Mouse (Mus musculus): ENCODE data around the gene Slco2a1. TPM values are rescaled to one million over a fixed set of nuclear protein-coding genes. Genes with fewer than 3 reads are reported as not detected.
"Not testable (repeated sequence)": the region's sequence is repeated elsewhere in the genome, so short reads cannot be mapped to it uniquely, and the experiment has no call there.

Gene Slco2a1
- polyA plus RNA-seq, 1 experiment: 0.52 TPM

GRCm38 (mm10) chr9:103078194-103078691 is 89.7 kb downstream of the Slco2a1 start:
- no peak for DNase-seq (ENCODE audit: extremely low spot score in 1 of 2, low spot score in 1 of 2)

GRCm38 (mm10) chr9:103080211-103080610 is 91.7 kb downstream of the Slco2a1 start:
- no peak for DNase-seq (ENCODE audit: extremely low spot score in 1 of 2, low spot score in 1 of 2)

GRCm38 (mm10) chr9:103082246-103082975 is 93.9 kb downstream of the Slco2a1 start:
- DNase-seq (ENCODE audit: extremely low spot score in 1 of 2, low spot score in 1 of 2): no peak

GRCm38 (mm10) chr9:103083405-103083804 is 94.9 kb downstream of the Slco2a1 start:
- DNase-seq (ENCODE audit: extremely low spot score in 1 of 2, low spot score in 1 of 2): no peak

GRCm38 (mm10) chr9:103086736-103087135 is 98.2 kb downstream of the Slco2a1 start:
- DNase-seq (ENCODE audit: extremely low spot score in 1 of 2, low spot score in 1 of 2): no peak

- no peak for DNase-seq (ENCODE audit: extremely low spot score in 1 of 2, low spot score in 1 of 2)
These were observed 98.8 kb downstream of the Slco2a1 start for GRCm38 (mm10) chr9:103087301-103087700.

GRCm38 (mm10) chr9:103088661-103089060 is 100.1 kb downstream of the Slco2a1 start:
- no peak for DNase-seq (ENCODE audit: extremely low spot score in 1 of 2, low spot score in 1 of 2)

GRCm38 (mm10) chr9:103090116-103090875 is 101.8 kb downstream of the Slco2a1 start:
- no peak for DNase-seq (ENCODE audit: extremely low spot score in 1 of 2, low spot score in 1 of 2)

- DNase-seq (ENCODE audit: extremely low spot score in 1 of 2, low spot score in 1 of 2): no peak
These were observed 102.7 kb downstream of the Slco2a1 start for GRCm38 (mm10) chr9:103091039-103091883.

GRCm38 (mm10) chr9:103092248-103092647 is 103.7 kb downstream of the Slco2a1 start:
- DNase-seq (ENCODE audit: extremely low spot score in 1 of 2, low spot score in 1 of 2): peak in 1 of 2 experiments; percentile 82

GRCm38 (mm10) chr9:103093681-103094080 is 105.2 kb downstream of the Slco2a1 start:
- no peak for DNase-seq (ENCODE audit: extremely low spot score in 1 of 2, low spot score in 1 of 2)

- not testable (repeated sequence) for DNase-seq (ENCODE audit: extremely low spot score in 1 of 2, low spot score in 1 of 2)
These were observed 119.9 kb downstream of the Slco2a1 start for GRCm38 (mm10) chr9:103108341-103108798.

GRCm38 (mm10) chr9:103108943-103109670 is 120.6 kb downstream of the Slco2a1 start:
- DNase-seq (ENCODE audit: extremely low spot score in 1 of 2, low spot score in 1 of 2): peak in 1 of 2 experiments; percentile 67

GRCm38 (mm10) chr9:103109911-103110310 is 121.4 kb downstream of the Slco2a1 start:
- DNase-seq (ENCODE audit: extremely low spot score in 1 of 2, low spot score in 1 of 2): no peak

GRCm38 (mm10) chr9:103110727-103111501 is 122.4 kb downstream of the Slco2a1 start:
- DNase-seq (ENCODE audit: extremely low spot score in 1 of 2, low spot score in 1 of 2): no peak

GRCm38 (mm10) chr9:103111621-103112470 is 123.3 kb downstream of the Slco2a1 start, which contains the start of gene Rab6b:
Gene Rab6b (plus strand): TSS chr9:103111787.
- DNase-seq (ENCODE audit: extremely low spot score in 1 of 2, low spot score in 1 of 2): peak in 1 of 2 experiments; percentile 78

GRCm38 (mm10) chr9:103112471-103113271 is 124.2 kb downstream of the Slco2a1 start:
- DNase-seq (ENCODE audit: extremely low spot score in 1 of 2, low spot score in 1 of 2): peak in 1 of 2 experiments; percentile 54

Measured in frontal cortex, adult 2 months (tissue).